Mouse (Mus musculus): ENCODE data around the gene Nfkbib.

Nfkbib gene

DNA sequence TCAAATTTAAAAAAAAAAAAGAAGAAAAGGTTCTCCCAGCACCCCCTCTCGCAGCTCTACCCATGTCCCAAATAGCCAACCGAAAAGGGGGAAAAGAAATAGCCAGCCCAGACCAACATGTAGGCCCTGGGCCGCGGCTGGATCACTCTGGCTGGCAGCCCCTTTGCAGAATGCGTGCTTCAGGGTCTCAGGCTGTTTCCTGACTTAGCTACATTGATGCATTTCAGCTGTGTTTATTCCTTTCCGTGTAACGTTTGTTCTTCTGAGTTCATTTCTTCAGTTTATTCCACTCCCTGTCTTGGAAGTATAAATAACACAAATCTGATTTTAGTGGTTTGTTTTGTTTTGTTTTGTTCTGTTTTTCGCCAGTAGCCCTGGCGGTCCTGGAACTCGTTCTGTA, 49.6 kb downstream of the Nfkbib start:
- no peak for DNase-seq (ENCODE audit: low spot score)

DNA sequence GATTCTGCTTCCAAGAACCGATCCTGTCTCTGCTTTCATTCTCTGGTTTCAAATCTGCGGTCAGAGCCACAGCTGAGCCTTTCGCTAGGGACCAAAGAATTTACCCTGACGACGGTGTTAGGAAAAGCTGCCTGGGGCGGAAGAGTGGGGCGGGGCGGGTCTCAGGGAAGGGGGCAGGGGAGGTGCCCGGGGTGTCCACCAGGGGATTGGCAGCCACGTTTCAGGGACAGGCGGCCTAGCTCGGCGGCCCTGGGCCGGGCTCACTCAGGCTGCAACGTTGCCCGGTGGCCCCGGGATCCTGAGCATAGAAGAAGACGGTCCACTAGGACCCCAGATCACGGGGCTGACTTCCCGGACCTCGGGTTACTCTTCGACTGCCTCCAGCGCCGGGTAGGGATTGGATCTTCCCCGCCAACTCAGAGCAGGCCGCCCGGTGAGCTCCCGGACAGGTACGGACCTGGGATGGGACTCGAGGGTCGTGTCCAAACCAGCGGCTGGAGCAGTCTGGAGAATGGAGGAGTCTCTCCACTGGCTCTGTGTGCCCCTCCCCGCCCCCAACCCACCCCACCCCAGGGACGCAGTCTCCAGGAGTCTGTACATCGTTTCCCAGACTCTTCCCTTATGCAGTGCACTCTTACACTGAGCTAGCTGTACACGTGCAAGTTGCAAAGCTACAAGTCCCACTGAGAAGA, 50.6 kb downstream of the Nfkbib start, which contains the start of gene Fbxo17:
Gene Fbxo17 (plus strand): TSS at position 215 of the 692 bp plus-strand sequence.
- no peak for DNase-seq (ENCODE audit: low spot score)

GRCm38 (mm10) chr7:28715598-28715997, 51.7 kb downstream of the Nfkbib start:
- DNase-seq (ENCODE audit: low spot score), result no peak

DNA sequence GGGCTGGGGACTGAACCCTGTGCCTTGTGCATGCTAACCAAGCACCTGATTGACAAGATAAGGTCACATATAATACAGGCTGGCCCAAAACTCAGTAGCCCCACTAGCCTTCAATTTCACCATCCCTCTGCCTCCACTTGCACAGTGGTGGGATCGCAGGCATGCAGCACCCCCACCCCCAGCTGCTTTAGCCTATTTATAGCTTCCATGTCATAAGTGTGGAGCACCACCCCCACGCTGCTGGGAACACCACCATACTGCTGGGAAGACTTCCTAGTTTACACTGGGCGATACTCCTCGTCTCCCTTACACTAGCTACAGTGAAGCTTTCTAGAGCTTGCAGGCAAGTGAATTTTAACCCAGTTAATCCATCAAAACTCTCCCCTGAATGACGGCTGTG, 52.6 kb downstream of the Nfkbib start:
- DNase-seq (ENCODE audit: low spot score), result no peak

GRCm38 (mm10) chr7:28710962-28711361, 56.4 kb downstream of the Nfkbib start:
- DNase-seq (ENCODE audit: low spot score), result no peak

GRCm38 (mm10) chr7:28709454-28709853, 57.9 kb downstream of the Nfkbib start:
- no peak for DNase-seq (ENCODE audit: low spot score)
